Mouse (Mus musculus) olfactory bulb, adult 2 months (tissue): ENCODE measurements around the gene Tenm4. TPM values are rescaled to one million over a fixed set of nuclear protein-coding genes. Genes with fewer than 3 reads are reported as not detected.

Source experiments
- H3K27ac ChIP-seq: fragments of 200-500 bp; 2 replicates; pipeline ENCODE4 v1.5.1; 2012; ENCODE audit warnings: low read depth, low read length; ENCODE audit not compliant: insufficient read depth
- H3K4me1 ChIP-seq: fragments of 200-500 bp; 2 replicates; pipeline ENCODE4 v1.6.1; 2012; ENCODE audit warnings: low read length; ENCODE audit not compliant: control insufficient read depth, insufficient read depth
- H3K4me3 ChIP-seq: fragments of 200-500 bp; 2 replicates; pipeline ENCODE4 v1.5.1; 2012; ENCODE audit warnings: mild to moderate bottlenecking, low read depth, low read length, moderate library complexity; ENCODE audit not compliant: insufficient read depth
- CTCF ChIP-seq: fragments of 200-500 bp; IDR thresholded peaks from 2 replicates; pipeline ENCODE4 v1.5.1; 2012; ENCODE audit warnings: low read depth, mild to moderate bottlenecking, low read length, moderate library complexity; ENCODE audit not compliant: insufficient read depth
- POLR2A ChIP-seq: fragments of 200-500 bp; IDR thresholded peaks from 2 replicates; pipeline ENCODE4 v1.6.1; 2012; ENCODE audit warnings: mild to moderate bottlenecking, low read depth, low read length, moderate library complexity; ENCODE audit not compliant: insufficient read depth
- WGBS: fragments of 180-500 bp; shearing (Covaris S2); methylation state at CpG from one replicate; pipeline ENCODE4 v1.1.7; 2018; 5-methylcytosine and 5-hydroxymethylcytosine counted together
- polyA plus RNA-seq: library from polyadenylated mRNA; stranded (reverse); fragments of >200 nt; gene quantifications from 2 replicates; pipeline ENCODE4 v1.2.4, GENCODE M21; 2012; ENCODE audit warnings: low replicate concordance; ENCODE audit not compliant: missing spikeins, insufficient read depth, insufficient read length

Tenm4 gene
- polyA plus RNA-seq, 1 experiment, result not detected

- WGBS, result 33% methylated on average over 6 of the region's 6 CpGs
Observed at GRCm38 (mm10) chr7:96834681-96835289, 663.7 kb downstream of the Tenm4 start.

GRCm38 (mm10) chr7:96835313-96835712, 664.3 kb downstream of the Tenm4 start:
- 44% methylated on average over 2 of the region's 2 CpGs for WGBS
- TF ChIP-seq POLR2A (no peak), CTCF (no peak)
- no peak overlapping the region for H3K27ac ChIP-seq
- H3K4me3 ChIP-seq, result no peak overlapping the region
- H3K4me1 ChIP-seq, result peaks cover 15% of the 10 kb centered on the region

More at GRCm38 (mm10) chr7:96834681-96835289, 663.7 kb downstream of the Tenm4 start:
- Histone ChIP-seq H3K4me1 (peaks cover 15% of the 10 kb centered on the region), H3K27ac (0 out of 2 replicates have a peak overlapping the region, but pooled peaks have one; percentile 23), H3K4me3 (no peak overlapping the region)
- TF ChIP-seq CTCF (no peak), POLR2A (no peak)

- no peak overlapping the region for H3K27ac ChIP-seq
- TF ChIP-seq CTCF, result no peak
- no peak for TF ChIP-seq POLR2A
- H3K4me1 ChIP-seq, result peaks cover 11% of the 10 kb centered on the region
- H3K4me3 ChIP-seq, result no peak overlapping the region
- 69% methylated on average over 8 of the region's 8 CpGs for WGBS
Observed at GRCm38 (mm10) chr7:96838271-96838841, 667.3 kb downstream of the Tenm4 start.

GRCm38 (mm10) chr7:96838926-96839325, 667.9 kb downstream of the Tenm4 start:
- no peak overlapping the region for H3K27ac ChIP-seq
- H3K4me1 ChIP-seq, result peaks cover 12% of the 10 kb centered on the region
- no peak overlapping the region for H3K4me3 ChIP-seq
- 91% methylated on average over 4 of the region's 4 CpGs for WGBS
- no peak for TF ChIP-seq POLR2A
- no peak for TF ChIP-seq CTCF

GRCm38 (mm10) chr7:96839586-96839985, 668.5 kb downstream of the Tenm4 start:
- Histone ChIP-seq H3K4me3 (no peak overlapping the region), H3K27ac (no peak overlapping the region), H3K4me1 (peaks cover 10% of the 10 kb centered on the region)
- TF ChIP-seq CTCF, result no peak
- TF ChIP-seq POLR2A, result no peak
- 90% methylated on average over 4 of the region's 4 CpGs for WGBS

GRCm38 (mm10) chr7:96842477-96843255, 671.6 kb downstream of the Tenm4 start:
- H3K4me3 ChIP-seq, result no peak overlapping the region
- WGBS, result 80% methylated on average over 12 of the region's 12 CpGs
- TF ChIP-seq CTCF, result no peak
- no peak for TF ChIP-seq POLR2A

GRCm38 (mm10) chr7:96844104-96844894, 673.3 kb downstream of the Tenm4 start:
- TF ChIP-seq CTCF, result no peak
- TF ChIP-seq POLR2A, result no peak
- Histone ChIP-seq H3K27ac (no peak overlapping the region), H3K4me3 (no peak overlapping the region), H3K4me1 (peaks cover 2% of the 10 kb centered on the region; the same call in 1 of the 2 replicates)
- WGBS, result 86% methylated on average over 8 of the region's 8 CpGs

More at GRCm38 (mm10) chr7:96842477-96843255, 671.6 kb downstream of the Tenm4 start:
- Histone ChIP-seq H3K4me1 (peaks cover 4% of the 10 kb centered on the region), H3K27ac (no peak overlapping the region)

- TF ChIP-seq POLR2A (no peak), CTCF (no peak)
- Histone ChIP-seq H3K4me3 (no peak overlapping the region), H3K4me1 (peaks cover 18% of the 10 kb centered on the region), H3K27ac (no peak overlapping the region)
- WGBS, result 92% methylated on average over 2 of the region's 2 CpGs
Observed at GRCm38 (mm10) chr7:96852781-96853180, 681.7 kb downstream of the Tenm4 start.
